13 mouse cellular contexts compared by ENCODE assay signal in genomic region chr2:152487024-152487423, GRCm38 (mm10). TPM values are rescaled to one million over a fixed set of nuclear protein-coding genes. Genes with fewer than 3 reads are reported as not detected.
A peak's percentile ranks its signal among the peaks of the same experiment; 100 is the strongest.
DNase-seq lines count a peak whose midpoint lies in the region; ATAC-seq and TF ChIP-seq lines count a peak whose summit lies in the region.
"Had no signal": no experiment of that assay in that cellular context is flagged by ENCODE, and none has a peak within 500 bp of the region (broad histone marks: within the 10 kb centered on the region; RNA-seq: fewer than 3 reads in every experiment).

No protein-coding gene starts in this region.

- TF ChIP-seq EP300 in heart, adult 2 months (IDR thresholded peaks at IDR 0.05; ENCODE audit: insufficient read depth, low read depth, low read length): no peak
- TF ChIP-seq EP300 in stomach, postnatal 0 days (optimal IDR thresholded peaks at IDR 0.05): no peak

- intact Hi-C loops in heart, adult 2 months (cut with DNase I): no loop called here

- DNase-seq in heart, adult 2 months: no peak
- DNase-seq in midbrain, postnatal 0 days (ENCODE audit: low spot score): no peak
- DNase-seq in brain, embryonic 14.5 days (ENCODE audit: low read depth): no peak
- no peak for DNase-seq in stomach, postnatal 0 days (ENCODE audit: low spot score)
- DNase-seq in cerebellum, postnatal 4 days (ENCODE audit: low spot score in 2 of 2): no peak
- DNase-seq: adrenal gland, postnatal 25 days; kidney, adult 9 months had no signal

- peaks cover 3% of the 10 kb centered on the region; the same call in 1 of the 2 replicates for H3K9me3 ChIP-seq in heart, embryonic 12.5 days (replicated peaks)
- no peaks in the 10 kb centered on the region for H3K9me3 ChIP-seq in midbrain, postnatal 0 days (ENCODE audit: low read length)
- no peaks in the 10 kb centered on the region for H3K9me3 ChIP-seq in midbrain, embryonic 16.5 days (replicated peaks; ENCODE audit: control insufficient read depth, low read length, poor library complexity, severe bottlenecking)
- H3K9me3 ChIP-seq in stomach, postnatal 0 days (ENCODE audit: control insufficient read depth, low read length): no peaks in the 10 kb centered on the region
- H3K9me3 ChIP-seq: neural tube, embryonic 12.5 days had no signal

- WGBS in heart, adult 2 months: 83% methylated on average over 2 of the region's 2 CpGs
- WGBS in heart, embryonic 12.5 days: 74% methylated on average over 2 of the region's 2 CpGs
- WGBS in midbrain, postnatal 0 days: 78% methylated on average over 2 of the region's 2 CpGs
- 64% methylated on average over 2 of the region's 2 CpGs for WGBS in midbrain, embryonic 16.5 days
- WGBS in stomach, postnatal 0 days: 71% methylated on average over 2 of the region's 2 CpGs

- no peaks in the 10 kb centered on the region for H3K27me3 ChIP-seq in heart, adult 2 months (ENCODE audit: control insufficient read depth, insufficient read depth, low read length)
- H3K27me3 ChIP-seq in heart, embryonic 12.5 days (replicated peaks): no peaks in the 10 kb centered on the region
- no peaks in the 10 kb centered on the region for H3K27me3 ChIP-seq in midbrain, postnatal 0 days (ENCODE audit: insufficient read depth, low read length)
- no peaks in the 10 kb centered on the region for H3K27me3 ChIP-seq in midbrain, embryonic 16.5 days (ENCODE audit: control insufficient read depth, insufficient read depth, low read depth, low read length)
- H3K27me3 ChIP-seq in stomach, postnatal 0 days (ENCODE audit: control insufficient read depth, insufficient read depth, low read length): no peaks in the 10 kb centered on the region
- H3K27me3 ChIP-seq: neural tube, embryonic 12.5 days had no signal

- no peak for ATAC-seq in heart, embryonic 12.5 days (ENCODE audit: insufficient number of reproducible peaks, low FRiP score)
- no peak for ATAC-seq in midbrain, postnatal 0 days (ENCODE audit: low FRiP score)
- ATAC-seq in midbrain, embryonic 16.5 days: no peak
- no peak for ATAC-seq in stomach, postnatal 0 days (ENCODE audit: low FRiP score, low TSS enrichment)
- ATAC-seq in megakaryocyte progenitor cell, adult 5-6 weeks (replicated peaks; ENCODE audit: poor library complexity): no peak

- no peaks in the 10 kb centered on the region for H3K4me1 ChIP-seq in heart, adult 2 months (ENCODE audit: control insufficient read depth, insufficient read depth, low read length)
- no peaks in the 10 kb centered on the region for H3K4me1 ChIP-seq in heart, embryonic 12.5 days (replicated peaks)
- no peaks in the 10 kb centered on the region for H3K4me1 ChIP-seq in midbrain, postnatal 0 days (ENCODE audit: insufficient read depth, low read length)
- no peaks in the 10 kb centered on the region for H3K4me1 ChIP-seq in midbrain, embryonic 16.5 days (ENCODE audit: control insufficient read depth, insufficient read depth, low read length)
- no peaks in the 10 kb centered on the region for H3K4me1 ChIP-seq in stomach, postnatal 0 days (replicated peaks; ENCODE audit: control insufficient read depth, insufficient read depth)
- H3K4me1 ChIP-seq: neural tube, embryonic 12.5 days had no signal

- H3K4me2 ChIP-seq in heart, embryonic 12.5 days: no peak overlapping the region
- no peak overlapping the region for H3K4me2 ChIP-seq in midbrain, postnatal 0 days (ENCODE audit: low read depth, low read length, poor library complexity, severe bottlenecking)
- H3K4me2 ChIP-seq in midbrain, embryonic 16.5 days (ENCODE audit: low read length): no peak overlapping the region
- H3K4me2 ChIP-seq in stomach, postnatal 0 days (replicated peaks; ENCODE audit: low read depth): no peak overlapping the region
- H3K4me2 ChIP-seq: neural tube, embryonic 12.5 days had no signal

- H3K9ac ChIP-seq in heart, adult 2 months (ENCODE audit: low read depth, low read length): no peak overlapping the region
- H3K9ac ChIP-seq in heart, embryonic 12.5 days: no peak overlapping the region
- no peak overlapping the region for H3K9ac ChIP-seq in midbrain, postnatal 0 days (replicated peaks; ENCODE audit: low read length, poor library complexity, severe bottlenecking)
- H3K9ac ChIP-seq in midbrain, embryonic 16.5 days (ENCODE audit: low read depth, low read length): no peak overlapping the region
- H3K9ac ChIP-seq in stomach, postnatal 0 days (ENCODE audit: low read length): no peak overlapping the region
- H3K9ac ChIP-seq: neural tube, embryonic 12.5 days had no signal

- TF ChIP-seq POLR2A in heart, adult 2 months (IDR thresholded peaks at IDR 0.05; ENCODE audit: insufficient read depth, low read depth, low read length): no peak
- no peak for TF ChIP-seq POLR2A in brain, embryonic 14.5 days (IDR thresholded peaks at IDR 0.05; ENCODE audit: borderline replicate concordance, extremely low read depth, insufficient read depth, insufficient read length, poor library complexity, severe bottlenecking)

- H3K4me3 ChIP-seq in heart, adult 2 months: no peak overlapping the region
- H3K4me3 ChIP-seq in heart, embryonic 12.5 days: no peak overlapping the region
- no peak overlapping the region for H3K4me3 ChIP-seq in midbrain, postnatal 0 days (ENCODE audit: low read depth, low read length)
- no peak overlapping the region for H3K4me3 ChIP-seq in midbrain, embryonic 16.5 days (ENCODE audit: low read depth, low read length)
- H3K4me3 ChIP-seq in stomach, postnatal 0 days (ENCODE audit: low read depth, low read length): no peak overlapping the region
- H3K4me3 ChIP-seq: neural tube, embryonic 12.5 days had no signal

- H3K27ac ChIP-seq in heart, adult 2 months: no peak overlapping the region
- no peak overlapping the region for H3K27ac ChIP-seq in heart, embryonic 12.5 days (ENCODE audit: poor library complexity, severe bottlenecking)
- H3K27ac ChIP-seq in midbrain, postnatal 0 days (ENCODE audit: low read depth, low read length): no peak overlapping the region
- H3K27ac ChIP-seq in midbrain, embryonic 16.5 days (ENCODE audit: low read length): no peak overlapping the region
- H3K27ac ChIP-seq in stomach, postnatal 0 days (replicated peaks): no peak overlapping the region
- H3K27ac ChIP-seq: neural tube, embryonic 12.5 days had no signal

- no peaks in the 10 kb centered on the region for H3K36me3 ChIP-seq in heart, adult 2 months (ENCODE audit: control insufficient read depth, insufficient read depth, low read length)
- no peaks in the 10 kb centered on the region for H3K36me3 ChIP-seq in heart, embryonic 12.5 days
- no peaks in the 10 kb centered on the region for H3K36me3 ChIP-seq in midbrain, postnatal 0 days (ENCODE audit: insufficient read depth, low read length)
- no peaks in the 10 kb centered on the region for H3K36me3 ChIP-seq in midbrain, embryonic 16.5 days (ENCODE audit: control insufficient read depth, insufficient read depth, low read length)
- H3K36me3 ChIP-seq in stomach, postnatal 0 days (ENCODE audit: control insufficient read depth, insufficient read depth, low read length): no peaks in the 10 kb centered on the region
- H3K36me3 ChIP-seq: neural tube, embryonic 12.5 days had no signal

- peak; percentile 35 for TF ChIP-seq CTCF in heart, adult 2 months (IDR thresholded peaks at IDR 0.05)
- peak; percentile 43 for TF ChIP-seq CTCF in midbrain, postnatal 0 days (IDR thresholded peaks at IDR 0.05)
- TF ChIP-seq CTCF in brain, embryonic 14.5 days (IDR thresholded peaks at IDR 0.05; ENCODE audit: borderline replicate concordance, extremely low read depth, insufficient read depth, insufficient read length): peak; percentile 51; the same call in 1 of the 2 replicates
- TF ChIP-seq CTCF in stomach, postnatal 0 days (IDR thresholded peaks at IDR 0.05; ENCODE audit: low read depth): peak; percentile 46

- H3K79me2 ChIP-seq in heart, adult 2 months (replicated peaks; ENCODE audit: control insufficient read depth, insufficient read depth, low read length): no peaks in the 10 kb centered on the region

RNA-seq across cellular contexts. Expression of gene Defb22, which starts 2.9 kb away (rescaled TPM):
- total RNA-seq in heart, adult 2 months (2021): not detected
- polyA plus RNA-seq in heart, adult 2 months (2012; rRNA removed): not detected in 2 replicates
- not detected in 2 replicates for polyA plus RNA-seq in heart, embryonic 12.5 days (2016; fragmentation: Nextera tagmentation; extraction: Ambion mirVana)
- not detected in 2 replicates for total RNA-seq in midbrain, postnatal 0 days (2014; rRNA removed)
- polyA plus RNA-seq in midbrain, postnatal 0 days (2015; fragmentation: Nextera tagmentation; extraction: Ambion mirVana): not detected in 2 replicates
- not detected in 2 replicates for polyA plus RNA-seq in midbrain, embryonic 16.5 days (2015; fragmentation: Nextera tagmentation; extraction: Ambion mirVana)
- not detected in 2 replicates for polyA plus RNA-seq in brain, embryonic 14.5 days (2012; rRNA removed)
- polyA plus RNA-seq in stomach, postnatal 0 days (2015; fragmentation: Nextera tagmentation; extraction: Ambion mirVana): not detected in 2 replicates
- total RNA-seq in megakaryocyte progenitor cell, adult 5-6 weeks (2015): not detected in 2 replicates
- total RNA-seq in megakaryocyte progenitor cell, adult 5-6 weeks (2017): not detected in 2 replicates
- total RNA-seq: adrenal gland, postnatal 25 days; left cerebral cortex, postnatal 36 days had no signal
- polyA plus RNA-seq: heart, embryonic 16.5 days; neural tube, embryonic 12.5 days had no signal

RNA-seq across cellular contexts. Expression of gene Defb20, which starts 10.2 kb away (rescaled TPM):
- total RNA-seq in heart, adult 2 months (2021): not detected
- polyA plus RNA-seq in heart, adult 2 months (2012; rRNA removed): not detected in 2 replicates
- not detected in 2 replicates for polyA plus RNA-seq in heart, embryonic 12.5 days (2016; fragmentation: Nextera tagmentation; extraction: Ambion mirVana)
- not detected in 2 replicates for total RNA-seq in midbrain, postnatal 0 days (2014; rRNA removed)
- not detected in 2 replicates for polyA plus RNA-seq in midbrain, postnatal 0 days (2015; fragmentation: Nextera tagmentation; extraction: Ambion mirVana)
- not detected in 2 replicates for polyA plus RNA-seq in midbrain, embryonic 16.5 days (2015; fragmentation: Nextera tagmentation; extraction: Ambion mirVana)
- 0.15 TPM in 1 of 2 replicates, not detected in the other for polyA plus RNA-seq in brain, embryonic 14.5 days (2012; rRNA removed)
- not detected in 2 replicates for polyA plus RNA-seq in stomach, postnatal 0 days (2015; fragmentation: Nextera tagmentation; extraction: Ambion mirVana)
- not detected in 2 replicates for total RNA-seq in megakaryocyte progenitor cell, adult 5-6 weeks (2015)
- total RNA-seq in megakaryocyte progenitor cell, adult 5-6 weeks (2017): not detected in 2 replicates
- total RNA-seq: adrenal gland, postnatal 25 days; left cerebral cortex, postnatal 36 days had no signal
- polyA plus RNA-seq: heart, embryonic 16.5 days; neural tube, embryonic 12.5 days had no signal

RNA-seq across cellular contexts. Expression of gene Defb23, which starts 22.6 kb away (rescaled TPM):
- not detected for total RNA-seq in heart, adult 2 months (2021)
- not detected in 2 replicates for polyA plus RNA-seq in heart, adult 2 months (2012; rRNA removed)
- not detected in 2 replicates for polyA plus RNA-seq in heart, embryonic 12.5 days (2016; fragmentation: Nextera tagmentation; extraction: Ambion mirVana)
- not detected in 2 replicates for total RNA-seq in midbrain, postnatal 0 days (2014; rRNA removed)
- polyA plus RNA-seq in midbrain, postnatal 0 days (2015; fragmentation: Nextera tagmentation; extraction: Ambion mirVana): not detected in 2 replicates
- not detected in 2 replicates for polyA plus RNA-seq in midbrain, embryonic 16.5 days (2015; fragmentation: Nextera tagmentation; extraction: Ambion mirVana)
- not detected in 2 replicates for polyA plus RNA-seq in brain, embryonic 14.5 days (2012; rRNA removed)
- polyA plus RNA-seq in stomach, postnatal 0 days (2015; fragmentation: Nextera tagmentation; extraction: Ambion mirVana): not detected in 2 replicates
- not detected in 2 replicates for total RNA-seq in megakaryocyte progenitor cell, adult 5-6 weeks (2015)
- total RNA-seq in megakaryocyte progenitor cell, adult 5-6 weeks (2017): not detected in 2 replicates
- total RNA-seq: adrenal gland, postnatal 25 days; left cerebral cortex, postnatal 36 days had no signal
- polyA plus RNA-seq: heart, embryonic 16.5 days; neural tube, embryonic 12.5 days had no signal

RNA-seq across cellular contexts. Expression of gene Defb26, which starts 24.5 kb away (rescaled TPM):
- total RNA-seq in heart, adult 2 months (2021): not detected
- polyA plus RNA-seq in heart, adult 2 months (2012; rRNA removed): not detected in 2 replicates
- polyA plus RNA-seq in heart, embryonic 12.5 days (2016; fragmentation: Nextera tagmentation; extraction: Ambion mirVana): not detected in 2 replicates
- not detected in 2 replicates for total RNA-seq in midbrain, postnatal 0 days (2014; rRNA removed)
- polyA plus RNA-seq in midbrain, postnatal 0 days (2015; fragmentation: Nextera tagmentation; extraction: Ambion mirVana): not detected in 2 replicates
- polyA plus RNA-seq in midbrain, embryonic 16.5 days (2015; fragmentation: Nextera tagmentation; extraction: Ambion mirVana): not detected in 2 replicates
- not detected in 2 replicates for polyA plus RNA-seq in brain, embryonic 14.5 days (2012; rRNA removed)
- not detected in 2 replicates for polyA plus RNA-seq in stomach, postnatal 0 days (2015; fragmentation: Nextera tagmentation; extraction: Ambion mirVana)
- not detected in 2 replicates for total RNA-seq in megakaryocyte progenitor cell, adult 5-6 weeks (2015)
- total RNA-seq in megakaryocyte progenitor cell, adult 5-6 weeks (2017): not detected in 2 replicates
- total RNA-seq: adrenal gland, postnatal 25 days; left cerebral cortex, postnatal 36 days had no signal
- polyA plus RNA-seq: heart, embryonic 16.5 days; neural tube, embryonic 12.5 days had no signal

RNA-seq across cellular contexts. Expression of gene Defb28, which starts 31.0 kb away (rescaled TPM):
- total RNA-seq in heart, adult 2 months (2021): not detected
- not detected in 2 replicates for polyA plus RNA-seq in heart, adult 2 months (2012; rRNA removed)
- not detected in 2 replicates for polyA plus RNA-seq in heart, embryonic 12.5 days (2016; fragmentation: Nextera tagmentation; extraction: Ambion mirVana)
- total RNA-seq in midbrain, postnatal 0 days (2014; rRNA removed): not detected in 2 replicates
- polyA plus RNA-seq in midbrain, postnatal 0 days (2015; fragmentation: Nextera tagmentation; extraction: Ambion mirVana): not detected in 2 replicates
- not detected in 2 replicates for polyA plus RNA-seq in midbrain, embryonic 16.5 days (2015; fragmentation: Nextera tagmentation; extraction: Ambion mirVana)
- not detected in 2 replicates for polyA plus RNA-seq in brain, embryonic 14.5 days (2012; rRNA removed)
- polyA plus RNA-seq in stomach, postnatal 0 days (2015; fragmentation: Nextera tagmentation; extraction: Ambion mirVana): not detected in 2 replicates
- total RNA-seq in megakaryocyte progenitor cell, adult 5-6 weeks (2015): not detected in 2 replicates
- total RNA-seq in megakaryocyte progenitor cell, adult 5-6 weeks (2017): not detected in 2 replicates
- total RNA-seq: adrenal gland, postnatal 25 days; left cerebral cortex, postnatal 36 days had no signal
- polyA plus RNA-seq: heart, embryonic 16.5 days; neural tube, embryonic 12.5 days had no signal
